Mouse (Mus musculus) MEL (cell line): ENCODE data around the gene H3f3a.

ENCODE experiments used
- MAZ ChIP-seq: IDR thresholded peaks from 2 replicates; pipeline ENCODE4 v1.6.1; 2012; ENCODE audit warnings: low read depth, mild to moderate bottlenecking, inconsistent platforms, low read length, improper control_type of control experiment
- POLR2A ChIP-seq, 2 experiments: IDR thresholded peaks; 2 replicates each; pipeline ENCODE4 v1.6.1; 2011 to 2012; ENCODE audit warnings: low read length in 2 of 2, mild to moderate bottlenecking in 2 of 2, control low read depth in 1 of 2, improper control_type of control experiment in 1 of 2, low read depth in 1 of 2, moderate library complexity in 1 of 2; ENCODE audit not compliant: control insufficient read depth in 1 of 2, insufficient read depth in 1 of 2, poor library complexity in 1 of 2

GRCm38 (mm10) chr1:180752115-180752514, 61.6 kb downstream of the H3f3a start:
- TF ChIP-seq MAZ (no peak), POLR2A (IDR thresholded peaks at IDR 0.05; ENCODE audit: control insufficient read depth in 1 of 2, insufficient read depth in 1 of 2, low read depth in 1 of 2, low read length in 2 of 2, poor library complexity in 1 of 2) (no peak)
